Mouse (Mus musculus) kidney, embryonic 14.5 days (tissue): ENCODE results near the gene Runx1. TPM values are rescaled to one million over a fixed set of nuclear protein-coding genes. Genes with fewer than 3 reads are reported as not detected.
A peak's percentile ranks its signal among the peaks of the same experiment; 100 is the strongest.

Experiments
- ATAC-seq: fragments of 200-750 bp; cut with Nextera tagmentation; 2 replicates; pipeline ENCODE4 v1.8.0; 2017; ENCODE audit warnings: moderate number of reproducible peaks, mild to moderate bottlenecking, moderate TSS enrichment, moderate library complexity; ENCODE audit not compliant: low FRiP score, low TSS enrichment
- H3K27ac ChIP-seq: fragments of 300-500 bp; sonication (generic); 2 replicates; pipeline ENCODE4 v1.5.1; 2014; ENCODE audit warnings: low read depth, mild to moderate bottlenecking, low read length, moderate library complexity, mixed read lengths
- H3K27me3 ChIP-seq: fragments of 300-500 bp; sonication (generic); 2 replicates; pipeline ENCODE4 v1.6.1; 2014; ENCODE audit warnings: mild to moderate bottlenecking, low read length; ENCODE audit not compliant: control insufficient read depth, insufficient read depth
- H3K36me3 ChIP-seq: fragments of 300-500 bp; sonication (generic); 2 replicates; pipeline ENCODE4 v1.6.1; 2014; ENCODE audit warnings: low read length, mixed read lengths; ENCODE audit not compliant: control insufficient read depth, insufficient read depth
- H3K4me1 ChIP-seq: fragments of 300-500 bp; sonication (generic); 2 replicates; pipeline ENCODE4 v1.6.1; 2014; ENCODE audit warnings: low read length, mixed read lengths; ENCODE audit not compliant: control insufficient read depth, insufficient read depth
- H3K4me2 ChIP-seq: fragments of 300-500 bp; sonication (generic); replicated peaks from 2 replicates; pipeline ENCODE4 v1.6.1; 2014; ENCODE audit warnings: low read depth, mild to moderate bottlenecking, low read length
- H3K4me3 ChIP-seq: fragments of 300-500 bp; sonication (generic); 2 replicates; pipeline ENCODE4 v1.5.1; 2014; ENCODE audit warnings: mild to moderate bottlenecking, low read length
- H3K9ac ChIP-seq: fragments of 300-500 bp; sonication (generic); 2 replicates; pipeline ENCODE4 v1.6.1; 2014; ENCODE audit warnings: low read depth, mild to moderate bottlenecking, low read length, moderate library complexity
- H3K9me3 ChIP-seq: fragments of 300-500 bp; sonication (generic); 2 replicates; pipeline ENCODE4 v1.6.1; 2016; ENCODE audit warnings: low read length; ENCODE audit not compliant: control insufficient read depth
- WGBS: fragments of 180-500 bp; shearing (Covaris S2); extraction: QIAGEN DNeasy Blood & Tissue Kit; methylation state at CpG from one replicate; pipeline ENCODE4 v1.1.7; 2014; 5-methylcytosine and 5-hydroxymethylcytosine counted together
- polyA plus RNA-seq: library from polyadenylated mRNA; unstranded; fragments of >200 nt; fragmentation: Nextera tagmentation; extraction: Ambion mirVana; gene quantifications from 2 replicates; pipeline ENCODE4 v1.2.1, GENCODE M21; 2014

Runx1 gene
- polyA plus RNA-seq, 1 experiment from 2014 or later: 1.3 TPM

GRCm38 (mm10) chr16:92779175-92779574 lies 46.8 kb downstream of the Runx1 start:
- H3K36me3 ChIP-seq: no peaks in the 10 kb centered on the region
- no peak overlapping the region for H3K4me2 ChIP-seq
- H3K27me3 ChIP-seq: no peaks in the 10 kb centered on the region
- WGBS: 85% methylated on average over 2 of the region's 2 CpGs
- H3K4me3 ChIP-seq: no peak overlapping the region
- H3K27ac ChIP-seq: no peak overlapping the region
- H3K9me3 ChIP-seq: no peaks in the 10 kb centered on the region
- no peaks in the 10 kb centered on the region for H3K4me1 ChIP-seq
- no peak overlapping the region for H3K9ac ChIP-seq
- no peak for ATAC-seq

DNA sequence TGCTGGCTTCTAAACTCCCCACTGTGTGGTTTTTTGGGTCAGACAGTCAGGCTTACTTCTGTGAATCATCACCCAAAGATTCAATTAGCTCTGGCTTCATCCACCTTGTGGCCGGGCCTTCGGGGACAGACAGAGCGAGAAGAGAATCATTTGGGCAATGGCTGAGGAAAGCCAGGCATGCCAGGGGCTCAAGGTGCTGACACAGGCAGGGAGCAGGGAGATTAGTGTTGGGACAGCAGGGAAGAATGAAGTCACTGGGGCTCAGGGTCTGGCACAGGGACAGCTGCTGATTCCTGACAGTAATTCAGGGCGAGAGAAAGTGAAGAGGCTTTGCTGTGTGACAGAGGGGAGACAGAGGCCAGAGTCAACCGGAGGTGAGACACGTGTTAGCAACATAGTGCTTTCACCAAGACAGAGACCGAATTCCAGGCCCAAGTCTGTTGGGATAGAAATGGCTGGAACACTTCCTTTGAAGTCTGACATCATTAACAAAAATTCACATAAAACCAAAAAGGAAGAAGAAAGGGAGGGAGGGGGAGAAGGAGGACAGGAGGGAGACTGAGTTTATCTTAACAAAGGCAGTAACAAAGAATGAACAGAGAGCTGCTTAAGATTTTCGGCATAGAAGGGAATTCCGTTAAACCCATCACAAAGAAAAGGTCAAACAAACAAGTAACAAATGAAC lies 47.7 kb downstream of the Runx1 start:
- H3K27ac ChIP-seq: no peak overlapping the region
- peaks cover under 1% of the 10 kb centered on the region; the same call in 1 of the 2 replicates for H3K9me3 ChIP-seq
- no peak overlapping the region for H3K4me3 ChIP-seq
- no peaks in the 10 kb centered on the region for H3K27me3 ChIP-seq
- WGBS: 70% methylated on average over 9 of the region's 9 CpGs
- H3K4me1 ChIP-seq: no peaks in the 10 kb centered on the region
- H3K4me2 ChIP-seq: no peak overlapping the region
- ATAC-seq: no peak
- no peak overlapping the region for H3K9ac ChIP-seq
- no peaks in the 10 kb centered on the region for H3K36me3 ChIP-seq

DNA sequence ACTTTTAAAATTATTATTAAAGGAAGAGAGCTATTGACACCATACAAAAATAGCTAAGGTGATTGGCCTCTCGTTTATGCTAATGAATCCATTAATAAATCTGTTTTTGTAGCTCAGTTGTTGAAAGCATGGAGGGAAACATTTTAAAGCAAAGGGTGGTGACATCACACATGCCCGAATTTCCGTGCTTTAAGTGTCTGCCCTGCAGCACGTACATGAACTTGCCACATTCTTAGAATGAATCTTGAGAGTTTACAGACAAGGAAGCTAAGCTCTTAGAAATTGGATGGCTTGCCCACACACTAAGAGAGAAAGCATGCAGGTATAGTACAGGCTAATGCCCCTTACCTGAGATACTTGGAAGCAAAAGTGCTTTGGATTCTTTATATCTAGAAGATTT lies 58.1 kb downstream of the Runx1 start:
- H3K4me2 ChIP-seq: no peak overlapping the region
- H3K9ac ChIP-seq: no peak overlapping the region
- ATAC-seq: no peak
- no peak overlapping the region for H3K27ac ChIP-seq
- 91% methylated on average over 4 of the region's 4 CpGs for whole genome bisulfite sequencing
- H3K27me3 ChIP-seq: no peaks in the 10 kb centered on the region
- no peaks in the 10 kb centered on the region for H3K4me1 ChIP-seq
- no peak overlapping the region for H3K4me3 ChIP-seq
- H3K9me3 ChIP-seq: no peaks in the 10 kb centered on the region
- H3K36me3 ChIP-seq: no peaks in the 10 kb centered on the region

- Histone ChIP-seq H3K4me1 (no peaks in the 10 kb centered on the region), H3K36me3 (no peaks in the 10 kb centered on the region), H3K27me3 (no peaks in the 10 kb centered on the region), H3K4me3 (no peak overlapping the region), H3K4me2 (no peak overlapping the region), H3K9me3 (no peaks in the 10 kb centered on the region), H3K27ac (no peak overlapping the region), H3K9ac (no peak overlapping the region)
- no peak for ATAC-seq
- 93% methylated on average over 7 of the region's 7 CpGs for WGBS
Observed at GRCm38 (mm10) chr16:92767423-92767822, 58.5 kb downstream of the Runx1 start.

DNA sequence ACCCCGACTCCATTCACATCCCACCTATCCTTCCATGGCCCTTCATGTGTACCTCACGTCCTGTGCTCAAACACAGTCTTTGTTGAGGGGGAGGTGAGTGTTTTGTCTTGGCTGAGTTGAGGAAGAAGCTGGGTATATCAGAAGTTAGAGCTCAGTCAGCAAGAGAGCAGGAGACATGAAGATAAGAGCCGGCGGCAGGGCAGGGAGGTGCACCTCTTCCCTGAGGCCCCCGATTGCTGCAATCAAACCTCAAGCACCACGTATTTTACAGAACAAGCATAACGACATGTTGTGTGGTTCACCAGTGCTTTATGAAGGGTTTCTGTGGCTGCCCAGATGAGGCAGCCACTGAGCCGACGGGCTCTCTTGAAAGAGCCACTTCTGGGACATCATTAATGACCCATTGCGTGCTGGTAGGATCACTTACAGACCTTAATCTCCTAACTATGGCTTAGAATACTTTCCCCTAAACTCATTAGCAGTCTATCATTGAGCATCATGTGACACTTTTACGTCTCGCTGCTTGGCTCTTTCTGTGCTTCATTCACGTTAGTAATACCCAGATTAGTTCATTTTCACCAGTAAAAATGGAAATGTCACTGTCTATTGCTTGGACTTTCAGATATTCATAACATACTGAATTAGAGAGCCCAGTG lies 61.1 kb downstream of the Runx1 start:
- no peaks in the 10 kb centered on the region for H3K9me3 ChIP-seq
- H3K27ac ChIP-seq: no peak overlapping the region
- peak; percentile 35; the same call in 1 of the 2 replicates for ATAC-seq
- H3K4me3 ChIP-seq: no peak overlapping the region
- H3K9ac ChIP-seq: no peak overlapping the region
- no peaks in the 10 kb centered on the region for H3K36me3 ChIP-seq
- H3K4me2 ChIP-seq: no peak overlapping the region
- no peaks in the 10 kb centered on the region for H3K27me3 ChIP-seq
- WGBS: 54% methylated on average over 13 of the region's 13 CpGs
- H3K4me1 ChIP-seq: no peaks in the 10 kb centered on the region

DNA sequence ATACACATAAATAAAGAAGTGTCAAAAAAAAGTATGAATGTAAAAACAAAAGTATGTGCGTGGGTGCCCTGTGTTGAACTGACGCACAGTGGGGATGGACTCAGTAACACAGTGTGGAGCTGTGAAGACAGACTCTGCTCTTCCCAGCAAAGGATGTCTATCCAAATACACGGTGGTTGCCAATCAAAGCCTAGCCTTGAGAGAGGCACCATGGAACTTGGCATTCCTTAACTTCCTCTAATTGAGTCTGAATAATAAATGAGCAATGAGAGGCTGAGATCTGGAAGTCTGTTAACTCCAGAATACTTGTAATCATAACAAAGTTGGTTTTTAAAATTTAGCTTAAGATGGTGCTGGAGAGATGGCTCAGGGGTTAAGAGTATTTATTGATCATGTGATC lies 62.3 kb downstream of the Runx1 start:
- WGBS: 94% methylated on average over 3 of the region's 3 CpGs
- no peak overlapping the region for H3K27ac ChIP-seq

DNA sequence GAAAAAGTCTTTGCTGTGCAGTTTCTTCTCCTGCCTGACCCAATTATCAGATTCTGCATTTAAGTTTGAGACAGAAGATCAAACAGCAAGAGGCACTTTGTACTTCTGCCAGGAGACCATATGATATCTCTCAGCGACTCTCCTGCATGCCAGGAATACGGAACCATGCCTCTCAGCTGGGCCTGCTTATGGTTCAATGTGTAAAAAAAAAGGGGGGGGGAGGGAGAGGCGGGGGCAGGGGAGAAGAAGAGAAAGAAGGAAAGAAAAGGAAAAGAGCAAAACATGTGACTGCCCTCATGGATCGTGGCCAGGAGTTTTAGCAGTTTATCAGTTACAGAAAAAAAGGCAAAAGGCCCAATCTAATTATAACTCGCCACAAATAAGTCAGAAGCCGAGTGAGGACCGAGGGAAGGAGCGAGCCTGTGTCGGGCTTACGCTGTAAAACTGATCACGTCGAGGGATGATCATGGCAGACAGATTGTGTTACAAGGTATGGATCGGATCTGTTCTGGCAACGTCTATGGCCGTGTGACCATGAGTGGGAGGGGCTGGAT lies 63.9 kb downstream of the Runx1 start:
- no peak overlapping the region for H3K27ac ChIP-seq
- no peak overlapping the region for H3K9ac ChIP-seq
- no peaks in the 10 kb centered on the region for H3K4me1 ChIP-seq
- H3K27me3 ChIP-seq: no peaks in the 10 kb centered on the region
- H3K36me3 ChIP-seq: no peaks in the 10 kb centered on the region
- H3K9me3 ChIP-seq: no peaks in the 10 kb centered on the region
- ATAC-seq: no peak
- WGBS: 50% methylated on average over 15 of the region's 15 CpGs
- no peak overlapping the region for H3K4me2 ChIP-seq
- no peak overlapping the region for H3K4me3 ChIP-seq

More for the DNA sequence above, 62.3 kb downstream of the Runx1 start:
- Histone ChIP-seq H3K4me3 (no peak overlapping the region), H3K4me1 (no peaks in the 10 kb centered on the region), H3K9ac (no peak overlapping the region), H3K9me3 (no peaks in the 10 kb centered on the region), H3K27me3 (no peaks in the 10 kb centered on the region), H3K4me2 (no peak overlapping the region), H3K36me3 (no peaks in the 10 kb centered on the region)
- ATAC-seq: no peak

- Histone ChIP-seq H3K4me2 (no peak overlapping the region), H3K27me3 (no peaks in the 10 kb centered on the region), H3K27ac (no peak overlapping the region), H3K9ac (no peak overlapping the region), H3K4me1 (no peaks in the 10 kb centered on the region), H3K36me3 (no peaks in the 10 kb centered on the region), H3K9me3 (no peaks in the 10 kb centered on the region), H3K4me3 (no peak overlapping the region)
- ATAC-seq: no peak
- WGBS: 82% methylated on average over 3 of the region's 3 CpGs
Observed at GRCm38 (mm10) chr16:92760091-92760490, 65.9 kb downstream of the Runx1 start.

DNA sequence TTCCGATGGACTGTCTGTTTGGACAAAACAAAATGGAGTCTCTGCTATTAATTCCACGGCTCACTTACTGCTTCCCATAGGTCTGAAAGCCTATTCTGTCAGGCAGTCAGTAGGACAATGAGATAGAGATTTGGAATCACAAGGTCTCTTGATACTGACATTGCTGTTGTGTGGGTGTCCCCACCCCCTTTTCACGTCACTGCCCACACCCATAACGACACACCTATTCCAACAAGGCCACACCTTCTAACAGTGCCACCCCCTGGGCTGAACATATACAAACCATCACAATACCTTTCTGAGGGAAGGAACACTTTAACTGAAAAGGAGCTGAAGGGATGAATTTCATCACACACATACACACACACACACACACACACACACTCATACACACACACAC lies 68.4 kb downstream of the Runx1 start:
- no peak for ATAC-seq
- H3K9me3 ChIP-seq: no peaks in the 10 kb centered on the region
- H3K4me1 ChIP-seq: no peaks in the 10 kb centered on the region
- no peak overlapping the region for H3K4me3 ChIP-seq
- 75% methylated on average over 4 of the region's 4 CpGs for WGBS
- no peaks in the 10 kb centered on the region; the same call in 1 of the 2 replicates for H3K27me3 ChIP-seq
- H3K9ac ChIP-seq: no peak overlapping the region
- H3K27ac ChIP-seq: no peak overlapping the region
- H3K4me2 ChIP-seq: no peak overlapping the region
- no peaks in the 10 kb centered on the region for H3K36me3 ChIP-seq
